Mouse (Mus musculus): ENCODE data around the gene Ace3. TPM values are rescaled to one million over a fixed set of nuclear protein-coding genes. Genes with fewer than 3 reads are reported as not detected.
"Not testable (repeated sequence)": the region's sequence is repeated elsewhere in the genome, so short reads cannot be mapped to it uniquely, and the experiment has no call there.

The Ace3 gene
- total RNA-seq, 2 experiments from 2014 or later = not detected

DNA sequence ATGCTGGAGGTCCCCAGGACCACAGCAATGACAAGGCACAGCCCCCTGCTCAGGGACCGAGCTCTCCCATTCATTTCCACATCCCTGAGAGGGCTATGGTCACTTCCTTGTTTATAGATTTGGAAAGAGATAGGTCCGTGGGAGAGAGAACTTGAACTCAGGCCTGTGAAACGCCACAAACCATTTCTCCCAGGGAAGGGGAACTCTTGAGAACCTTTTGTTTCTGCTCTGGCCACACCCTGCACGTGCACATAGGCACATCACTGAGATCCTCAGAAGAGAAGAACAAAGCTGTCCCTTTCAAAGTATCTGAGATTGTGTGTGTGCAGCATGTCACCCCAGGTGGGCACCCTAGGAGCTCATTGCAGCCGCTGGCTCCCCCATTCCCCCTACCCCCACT, 15.8 kb upstream of the Ace3 start:
- DNase-seq = no peak

DNA sequence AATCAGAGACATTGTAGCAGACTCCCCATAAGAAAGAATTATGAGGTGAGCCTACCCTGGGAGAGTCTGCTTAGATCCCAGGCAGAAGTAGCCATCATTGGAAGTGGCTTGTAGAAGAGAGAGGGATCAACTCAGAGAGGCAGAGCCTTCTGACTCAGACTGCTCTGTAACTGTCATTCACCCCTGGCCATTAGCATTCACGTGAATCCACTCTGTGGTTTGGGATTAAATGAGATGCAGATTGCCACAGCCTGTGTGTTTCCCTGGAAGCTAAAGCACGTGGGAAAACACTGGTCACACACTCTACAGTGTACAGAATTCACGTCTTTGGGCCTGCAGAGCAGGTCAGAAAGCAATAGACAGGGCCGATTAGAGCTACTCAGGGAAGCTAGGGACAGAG, 10.0 kb upstream of the Ace3 start:
- no peak for DNase-seq

DNA sequence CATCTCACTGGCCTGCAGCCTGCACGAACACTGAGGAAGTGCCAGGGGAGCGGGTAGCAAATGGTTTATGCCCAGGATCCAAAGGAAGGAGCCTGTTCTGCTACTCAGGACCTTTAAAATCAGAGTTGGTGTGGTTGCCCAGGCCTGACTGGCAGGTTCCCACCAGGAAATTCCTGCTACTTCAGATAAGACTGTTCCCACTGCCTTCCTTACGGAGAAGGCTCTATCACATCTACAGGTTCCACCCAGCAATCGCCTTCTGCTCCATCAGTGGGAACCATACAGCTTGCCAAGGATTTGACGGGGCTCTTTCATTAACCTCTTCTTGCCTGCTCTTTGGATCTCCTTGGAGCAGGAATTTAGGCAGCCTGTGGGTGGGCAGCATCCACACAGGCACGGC, 7.0 kb upstream of the Ace3 start:
- no peak for DNase-seq

DNA sequence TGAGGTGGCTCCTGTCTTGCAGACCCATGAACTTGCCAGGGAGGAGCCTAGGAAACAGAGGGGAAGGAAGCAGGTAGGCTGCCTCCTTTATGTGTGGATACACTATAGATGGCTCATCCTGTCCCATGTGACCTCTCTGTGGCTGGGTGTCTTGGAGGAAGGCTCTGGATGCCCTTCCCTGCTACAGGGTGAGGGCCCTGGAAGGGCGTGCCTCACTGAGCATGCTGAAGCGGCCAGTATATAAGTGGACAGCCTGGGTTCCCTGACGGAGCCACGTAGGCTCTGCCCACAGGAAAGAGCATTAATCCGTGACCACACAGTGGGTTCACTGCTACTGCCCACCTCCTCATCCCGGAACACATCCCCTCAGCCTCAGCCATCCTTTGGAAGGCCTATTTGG, 5.0 kb upstream of the Ace3 start:
- no peak for DNase-seq

DNA sequence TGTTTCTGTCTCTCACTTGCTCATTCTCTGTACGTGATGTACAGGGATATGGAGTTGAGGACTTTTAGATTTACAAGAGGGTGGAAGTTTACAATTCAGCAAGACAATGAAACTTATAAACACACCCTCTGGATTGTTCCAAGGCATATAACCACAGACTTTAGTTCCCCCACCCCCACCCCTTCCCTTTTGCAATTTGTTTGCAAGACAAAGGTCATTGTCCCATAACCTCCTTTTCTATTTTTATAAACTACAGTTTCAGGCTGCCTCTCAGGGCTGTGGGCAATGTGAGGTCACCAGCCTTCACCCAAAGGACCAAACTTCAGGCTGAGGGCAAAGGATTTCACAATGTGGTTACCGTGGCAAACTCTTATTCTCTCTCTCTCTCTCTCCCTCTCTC, 4.2 kb upstream of the Ace3 start:
- DNase-seq = peak; percentile 30 to 33

DNA sequence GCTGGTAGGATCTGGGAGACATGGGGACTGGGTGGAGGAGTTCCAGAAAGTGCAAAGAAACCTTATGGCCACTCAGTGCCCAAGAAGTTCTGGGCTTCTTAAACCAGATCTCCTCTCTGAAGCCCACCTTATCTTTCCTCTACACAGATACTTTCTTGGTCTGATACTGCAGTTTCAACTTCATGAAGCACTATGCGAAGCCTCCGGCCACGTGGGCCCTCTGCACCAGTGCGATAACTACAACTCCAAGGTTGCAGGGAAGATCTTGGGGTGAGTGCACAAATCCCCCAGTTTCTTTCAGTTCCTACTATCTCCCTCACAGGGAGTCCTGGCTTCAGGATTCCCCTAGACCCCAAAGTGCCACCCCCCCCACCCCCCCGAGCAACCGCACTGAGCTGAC, 5.6 kb downstream of the Ace3 start:
- no peak for DNase-seq

DNA sequence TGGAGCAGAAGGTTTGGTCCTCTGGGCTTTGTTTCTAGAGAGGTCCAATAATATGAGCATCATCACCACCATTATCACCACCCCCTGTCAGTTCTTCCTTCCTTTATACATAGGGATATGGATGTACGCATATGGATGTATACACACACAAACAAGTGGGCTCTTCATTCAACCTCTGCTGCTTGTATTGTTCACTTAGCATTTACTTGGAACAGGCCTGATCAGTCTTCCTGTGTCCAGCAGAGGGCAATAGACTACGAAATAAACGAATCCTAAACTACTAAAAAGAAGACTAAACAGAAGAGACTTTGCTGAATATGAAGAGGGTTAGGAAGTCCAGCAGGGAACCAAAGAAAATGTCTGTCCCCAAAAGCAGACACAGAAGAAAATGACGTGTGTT, 7.2 kb downstream of the Ace3 start:
- DNase-seq = peak in 1 of 2 experiments; percentile 24

DNA sequence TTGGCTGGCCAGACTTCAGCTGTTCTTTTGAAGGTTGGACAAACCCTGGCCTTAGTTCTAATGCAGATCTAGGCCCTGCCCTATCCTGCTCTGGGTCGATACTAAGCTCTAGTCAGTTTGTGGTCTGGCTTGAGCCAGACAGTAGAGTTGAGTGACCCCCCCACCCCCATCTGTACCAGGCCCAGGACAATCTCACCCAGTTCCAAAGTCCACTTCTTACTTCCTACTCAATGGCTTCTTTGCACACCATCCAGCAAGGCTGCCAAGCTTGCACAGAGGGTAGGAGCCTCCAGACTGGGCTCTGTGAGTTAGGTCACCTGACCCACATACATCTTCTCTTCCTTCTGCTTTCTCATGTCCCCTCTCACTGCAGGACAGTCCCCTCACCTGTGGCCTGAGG, 10.1 kb downstream of the Ace3 start:
- no peak for DNase-seq

DNA sequence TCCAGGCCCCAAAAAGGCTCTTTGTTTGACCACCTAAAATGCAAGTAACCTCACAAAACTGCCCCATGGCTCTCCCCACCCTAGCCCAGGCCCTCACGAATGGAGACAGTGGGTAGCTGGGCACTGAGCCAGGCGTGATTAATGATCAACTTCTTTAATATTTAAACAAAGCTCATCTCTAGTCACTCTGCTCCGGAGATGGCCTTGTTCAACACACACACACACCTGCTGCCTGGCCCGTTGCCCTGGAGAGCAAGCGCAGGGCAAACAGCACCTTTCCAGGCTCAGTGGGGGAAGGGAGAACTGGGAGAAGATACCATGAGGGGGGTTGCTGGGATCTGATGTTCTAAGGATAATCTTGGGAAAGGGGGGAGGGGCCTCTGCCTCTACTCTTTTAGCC, 11.5 kb downstream of the Ace3 start:
- no peak for DNase-seq

DNA sequence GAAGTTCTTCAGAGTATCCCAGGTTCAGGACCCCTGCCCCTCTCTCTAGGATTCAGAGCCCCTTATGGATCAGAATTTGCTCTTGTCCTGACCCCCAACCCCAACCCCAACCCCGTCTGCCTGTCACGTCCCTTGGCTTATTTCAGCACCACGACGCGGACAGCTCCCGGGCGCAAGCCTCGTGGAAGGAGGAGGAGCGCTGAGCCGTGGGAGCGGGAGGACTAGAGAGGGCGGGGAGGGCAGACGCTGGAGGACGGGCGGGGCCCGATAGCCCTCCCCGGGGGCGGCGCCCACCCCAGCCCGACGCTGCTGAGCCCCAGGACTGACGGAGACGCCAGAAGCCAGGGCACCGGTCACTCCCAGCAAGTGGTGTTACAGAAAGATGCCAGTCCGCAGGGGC, 13.3 kb downstream of the Ace3 start, which contains the start of gene Kcnh6:
TSS of gene Kcnh6 (plus strand) at position 304 of the 400 bp plus-strand sequence.
- DNase-seq = peak; percentile 83 to 84

DNA sequence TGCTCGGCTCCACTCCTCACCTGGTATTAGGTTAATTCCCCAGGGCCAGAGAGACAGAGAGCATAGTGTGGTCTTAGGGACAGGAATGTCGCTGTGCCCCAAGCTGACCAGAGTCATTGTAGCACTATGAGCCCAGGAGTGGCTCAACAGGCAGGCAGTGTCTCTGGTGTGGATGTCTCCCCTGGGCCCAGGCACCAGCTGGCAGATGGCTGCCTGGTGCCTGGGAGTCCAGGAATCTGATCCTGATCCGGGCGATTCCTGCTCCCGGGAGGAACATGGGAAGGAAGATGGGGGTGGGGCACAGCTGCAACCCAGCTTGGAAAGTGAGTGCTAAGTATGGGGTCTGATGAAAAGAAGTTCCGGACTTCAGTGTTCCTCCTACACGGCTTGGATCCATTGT, 18.2 kb downstream of the Ace3 start:
- no peak for DNase-seq

DNA sequence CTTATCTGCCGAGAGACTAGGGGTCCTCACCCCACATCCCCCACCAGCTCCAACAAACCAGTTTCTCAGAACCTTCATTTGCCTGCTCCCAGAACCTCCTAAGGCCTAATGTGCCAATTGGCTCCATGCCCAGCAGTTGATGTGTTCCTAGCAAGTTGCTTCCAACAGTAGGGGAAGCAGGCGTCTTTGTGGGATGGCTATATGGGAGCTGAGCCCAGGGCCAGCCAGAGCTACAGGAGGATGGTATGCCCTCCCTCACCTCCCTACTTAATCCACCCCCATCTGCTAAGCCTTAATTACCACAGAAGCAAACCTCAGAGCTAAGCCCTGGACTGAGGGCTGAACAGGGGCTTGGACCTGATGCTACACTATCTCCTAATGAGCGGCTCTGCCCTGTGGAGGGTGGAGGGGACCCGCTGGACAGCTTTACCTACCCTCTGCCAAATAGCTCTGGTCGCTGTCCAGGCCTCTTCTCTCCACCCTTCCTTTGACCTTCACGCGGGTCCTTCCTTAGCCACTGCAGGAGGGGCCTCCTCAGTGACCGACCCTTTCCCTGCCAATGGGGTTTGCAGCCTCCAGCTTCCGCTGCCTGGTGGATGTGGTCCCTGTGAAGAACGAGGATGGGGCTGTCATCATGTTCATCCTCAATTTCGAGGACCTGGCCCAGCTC, 19.2 kb downstream of the Ace3 start:
- peak; percentile 34 to 60 for DNase-seq

DNA sequence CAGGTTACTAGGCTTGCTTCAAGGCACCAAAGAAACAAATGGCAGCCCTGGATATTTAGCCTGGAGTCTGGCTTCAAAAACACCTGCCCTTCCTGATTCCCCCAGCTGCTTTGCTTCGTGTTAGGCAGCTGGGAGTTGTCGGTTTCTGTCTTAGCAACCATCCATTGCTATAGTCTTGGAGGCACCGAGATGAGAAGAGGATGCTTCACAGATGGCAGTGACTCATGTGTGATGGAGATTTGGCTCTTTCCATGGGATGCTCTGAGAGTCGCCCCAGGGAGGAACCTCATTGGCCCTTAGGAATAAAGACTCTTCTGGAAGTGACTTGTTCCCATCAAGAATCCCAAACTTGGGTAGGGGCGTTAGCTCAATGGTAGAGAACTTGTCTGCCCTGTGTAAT, 22.0 kb downstream of the Ace3 start:
- no peak for DNase-seq

DNA sequence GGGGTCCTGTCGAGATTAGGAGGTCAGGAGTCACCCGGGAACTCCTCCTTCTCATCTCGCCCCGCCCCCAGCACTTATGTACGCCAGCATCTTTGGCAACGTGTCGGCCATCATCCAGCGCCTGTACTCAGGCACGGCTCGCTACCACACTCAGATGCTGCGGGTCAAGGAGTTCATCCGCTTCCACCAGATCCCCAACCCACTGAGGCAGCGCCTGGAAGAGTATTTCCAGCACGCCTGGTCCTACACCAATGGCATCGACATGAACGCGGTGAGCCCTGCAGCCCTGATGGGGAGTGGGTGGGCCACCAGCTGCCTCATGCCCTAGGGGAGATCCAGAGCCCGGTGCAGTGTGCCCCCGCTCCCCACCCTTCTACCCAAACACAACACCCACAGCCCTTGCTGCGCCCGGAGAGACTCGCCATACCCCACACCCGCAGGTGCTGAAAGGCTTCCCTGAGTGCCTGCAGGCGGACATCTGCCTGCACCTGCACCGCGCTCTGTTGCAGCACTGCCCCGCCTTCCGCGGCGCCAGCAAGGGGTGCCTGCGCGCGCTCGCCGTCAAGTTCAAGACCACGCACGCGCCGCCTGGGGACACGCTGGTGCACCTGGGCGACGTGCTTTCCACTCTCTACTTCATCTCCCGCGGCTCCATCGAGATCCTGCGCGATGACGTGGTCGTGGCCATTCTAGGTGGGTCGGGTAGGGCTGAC, 25.7 kb downstream of the Ace3 start:
- DNase-seq = no peak

DNA sequence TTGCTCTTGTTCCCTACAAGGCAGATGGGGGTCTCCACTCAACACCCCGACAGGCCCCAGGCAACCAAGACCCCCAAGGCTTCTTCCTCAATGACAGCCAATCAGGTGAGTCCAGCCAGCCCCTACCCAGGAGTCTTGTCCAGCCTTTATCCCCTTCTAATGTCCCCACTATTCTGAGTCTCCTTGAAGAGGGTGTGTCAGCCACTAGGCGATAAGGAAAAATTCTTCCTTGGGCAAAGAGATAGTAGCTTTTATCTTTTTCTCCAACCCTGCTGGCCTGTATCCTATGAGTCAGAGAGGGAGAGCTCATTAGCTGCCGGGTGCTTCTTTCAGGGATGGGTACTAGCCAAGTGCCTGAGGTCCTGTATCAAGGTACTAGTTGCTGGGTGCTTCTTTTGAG, 31.3 kb downstream of the Ace3 start:
- no peak for DNase-seq

DNA sequence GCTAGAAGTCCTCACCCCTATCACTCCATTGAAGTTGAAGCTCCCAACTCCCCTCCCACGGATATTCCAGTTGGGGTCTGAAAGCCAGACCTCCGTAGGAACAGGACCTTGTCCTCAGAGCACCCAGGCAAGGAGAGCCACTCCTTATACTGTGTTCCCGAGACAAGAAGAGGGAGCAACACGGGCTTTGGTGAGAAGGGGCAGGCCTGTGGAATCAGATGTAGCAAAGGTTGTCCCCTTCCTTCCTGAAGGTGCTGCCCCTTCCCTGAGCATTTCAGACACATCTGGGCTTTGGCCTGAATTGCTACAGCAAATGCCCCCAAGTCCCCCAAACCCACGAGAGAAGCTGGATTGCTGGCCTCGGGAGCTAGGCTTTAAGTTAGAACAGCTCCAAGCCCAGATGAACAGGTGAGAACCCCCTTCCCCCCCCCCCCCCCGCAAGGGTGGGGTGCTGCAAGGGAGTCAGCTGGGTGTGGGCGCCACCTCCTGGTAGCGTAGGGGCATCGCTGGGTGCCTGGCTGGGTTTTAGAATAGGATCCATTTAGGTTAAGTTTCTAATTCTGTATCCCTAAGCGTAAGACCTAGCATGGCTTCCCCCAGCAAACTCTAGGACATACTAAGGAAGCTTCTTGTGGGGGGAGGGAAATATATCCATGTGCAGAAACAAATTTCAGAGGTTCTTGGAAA, 32.1 kb downstream of the Ace3 start:
- peak; percentile 71 to 73 for DNase-seq

DNA sequence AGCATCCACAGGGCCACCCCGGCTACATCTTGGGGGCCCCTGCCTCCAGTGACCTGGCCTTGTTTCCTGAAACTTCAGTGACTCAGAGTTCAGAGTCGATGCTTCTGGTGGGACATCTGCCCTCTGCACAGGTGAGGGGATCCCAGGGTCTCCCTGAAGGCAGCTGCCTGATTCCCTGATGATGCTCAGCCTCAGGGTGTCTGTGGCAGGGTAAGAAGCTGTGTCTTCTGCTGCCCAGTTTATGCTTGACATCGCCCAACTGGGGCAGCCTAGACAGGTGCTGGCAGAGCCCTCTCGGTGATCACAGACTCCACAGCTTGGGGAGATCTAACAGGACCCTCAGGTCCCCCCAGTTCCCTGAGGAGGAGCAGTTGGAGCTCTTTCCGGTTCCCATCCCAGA, 33.1 kb downstream of the Ace3 start:
- no peak for DNase-seq

DNA sequence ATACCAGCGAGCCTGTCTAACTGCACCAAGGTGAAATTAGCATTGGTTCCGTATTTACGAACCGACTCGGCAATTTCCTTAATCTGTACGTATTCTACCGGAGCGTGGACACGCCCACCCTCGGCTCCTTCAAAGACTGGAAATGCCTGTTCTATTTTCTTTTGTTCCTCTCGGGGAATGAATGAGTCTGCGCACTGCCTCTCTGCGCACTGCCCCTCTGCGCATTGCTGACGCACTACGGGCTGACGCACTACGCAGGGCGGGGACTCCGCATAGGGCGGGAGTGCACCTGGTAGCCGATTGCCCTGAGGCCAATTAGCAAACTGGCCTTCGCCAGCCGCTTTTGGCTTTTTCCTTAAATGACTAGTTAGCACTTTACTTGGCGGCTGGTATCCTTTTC, 37.6 kb downstream of the Ace3 start:
- DNase-seq = not testable (repeated sequence)

DNA sequence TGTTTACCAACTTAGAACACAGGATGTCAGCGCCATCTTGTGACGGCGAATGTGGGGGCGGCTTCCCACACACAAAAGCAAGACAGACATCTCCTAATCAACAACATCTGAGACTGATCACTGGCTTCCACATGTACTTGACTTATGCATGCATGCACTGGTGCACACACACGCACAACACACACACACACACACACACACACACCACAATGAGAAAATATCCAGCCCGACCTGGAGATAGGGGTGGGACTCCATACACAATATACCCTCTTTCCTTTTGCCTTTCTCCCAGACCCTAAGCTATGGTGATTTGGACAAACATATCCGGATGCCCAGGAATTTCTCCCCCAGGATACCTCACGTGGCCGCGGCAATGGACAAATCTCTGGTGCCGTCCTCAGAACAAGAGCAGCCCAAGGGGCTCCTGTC, 39.0 kb downstream of the Ace3 start:
- peak in 1 of 2 experiments; percentile 13 for DNase-seq

DNA sequence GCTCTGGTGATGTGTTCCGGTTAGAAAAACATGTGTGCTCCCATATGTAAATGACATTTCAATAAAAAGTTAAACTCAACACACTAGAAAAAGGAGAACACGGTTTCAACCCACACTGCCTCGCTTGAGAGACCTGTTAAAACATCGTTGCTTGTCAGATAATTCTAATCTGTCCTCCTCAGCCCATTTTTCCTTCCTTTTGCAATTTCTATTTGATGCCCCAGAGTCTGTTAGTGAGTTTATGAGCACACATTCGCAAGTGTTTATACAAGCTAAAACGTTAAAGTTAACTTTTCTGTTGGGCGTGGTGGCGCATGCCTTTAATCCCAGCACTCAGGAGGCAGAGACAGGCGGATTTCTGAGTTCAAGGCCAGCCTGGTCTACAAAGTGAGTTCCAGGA, 40.5 kb downstream of the Ace3 start:
- DNase-seq = no peak

DNA sequence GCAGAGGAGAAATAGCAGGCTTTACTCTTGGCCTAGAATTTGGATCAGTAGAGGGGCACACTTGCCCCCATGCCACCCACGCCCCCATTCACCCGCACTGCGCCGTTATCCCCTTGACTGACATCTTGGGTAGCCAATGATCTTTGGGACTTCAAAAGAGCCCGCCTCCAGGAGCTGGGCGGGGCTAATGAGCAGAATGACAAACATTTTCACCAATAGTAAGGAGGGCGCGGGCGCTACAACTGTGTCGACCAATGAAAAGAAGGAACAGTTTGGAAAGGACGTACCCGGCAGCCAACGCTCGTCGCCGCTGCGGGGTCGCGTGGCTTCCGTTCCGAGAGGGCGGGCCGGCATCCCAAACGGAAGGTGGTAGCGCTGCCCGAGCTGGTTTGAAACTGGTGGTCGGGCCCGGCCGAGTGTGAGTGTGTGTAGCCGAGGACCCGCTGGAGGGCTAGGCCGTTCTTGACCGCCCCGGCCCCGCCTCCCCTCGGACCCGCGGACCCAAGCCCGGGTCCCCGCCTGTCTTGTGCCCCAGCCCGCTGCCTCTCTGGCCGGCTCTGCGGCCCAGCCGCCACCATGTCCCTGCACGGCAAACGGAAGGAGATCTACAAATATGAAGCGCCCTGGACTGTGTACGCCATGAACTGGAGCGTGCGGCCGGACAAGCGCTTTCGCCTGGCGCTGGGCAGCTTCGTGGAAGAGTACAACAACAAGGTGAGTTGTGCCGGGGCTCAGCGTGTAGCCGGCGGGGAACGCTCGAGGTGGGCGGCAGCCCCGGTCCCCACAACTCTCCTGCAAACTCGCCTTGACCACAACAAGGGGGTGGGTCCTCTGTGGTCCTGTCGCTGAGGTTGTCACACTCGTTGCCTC, 42.3 kb downstream of the Ace3 start, which contains the start of gene Dcaf7:
TSS of gene Dcaf7 (plus strand) at position 325 of the 870 bp plus-strand sequence.
- DNase-seq = peak; percentile 95 to 96

DNA sequence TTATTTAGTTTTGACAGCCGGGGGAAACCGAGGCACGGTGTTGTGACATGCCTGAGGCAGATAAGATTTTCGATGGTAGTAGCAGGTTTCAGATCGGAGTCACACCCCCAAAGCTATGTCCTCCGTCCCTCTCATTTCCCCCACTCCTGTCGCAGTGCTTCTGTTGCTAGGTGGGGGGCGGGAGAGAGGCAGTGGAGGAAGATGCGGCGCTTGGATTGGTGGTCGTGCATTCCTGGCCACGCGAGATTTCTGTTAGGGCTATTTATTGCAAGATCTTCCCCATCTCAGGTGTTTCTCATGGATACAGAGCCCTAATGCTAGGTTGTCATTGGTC, 42.9 kb downstream of the Ace3 start:
- DNase-seq = peak; percentile 10 to 34

Measured in adrenal gland, postnatal 36 days (tissue).